Mouse (Mus musculus) limb, embryonic 12.5 days (tissue): ENCODE measurements around the gene Spats2l. TPM values are rescaled to one million over a fixed set of nuclear protein-coding genes. Genes with fewer than 3 reads are reported as not detected.

Experiments used
- ATAC-seq: fragments of 200-750 bp; cut with Nextera tagmentation; 2 replicates; pipeline ENCODE4 v1.8.0; 2017; ENCODE audit warnings: low read depth, moderate TSS enrichment; ENCODE audit not compliant: insufficient number of reproducible peaks, insufficient read depth, low FRiP score, low TSS enrichment
- H3K27ac ChIP-seq: fragments of 300-500 bp; sonication (generic); 2 replicates; pipeline ENCODE4 v1.5.1; 2016; ENCODE audit warnings: mild to moderate bottlenecking, moderate library complexity
- H3K27me3 ChIP-seq: fragments of 300-500 bp; sonication (generic); 2 replicates; pipeline ENCODE4 v1.6.1; 2016; ENCODE audit warnings: mild to moderate bottlenecking, moderate library complexity
- H3K36me3 ChIP-seq: fragments of 300-500 bp; sonication (generic); 2 replicates; pipeline ENCODE4 v1.6.1; 2016; ENCODE audit warnings: mild to moderate bottlenecking, moderate library complexity
- H3K4me1 ChIP-seq: fragments of 300-500 bp; sonication (generic); replicated peaks from 2 replicates; pipeline ENCODE4 v1.6.1; 2016
- H3K4me2 ChIP-seq: fragments of 300-500 bp; sonication (generic); 2 replicates; pipeline ENCODE4 v1.6.1; 2016; ENCODE audit warnings: mild to moderate bottlenecking, moderate library complexity
- H3K4me3 ChIP-seq: fragments of 300-500 bp; sonication (generic); replicated peaks from 2 replicates; pipeline ENCODE4 v1.5.1; 2016; ENCODE audit warnings: mild to moderate bottlenecking
- H3K9ac ChIP-seq: fragments of 300-500 bp; sonication (generic); replicated peaks from 2 replicates; pipeline ENCODE4 v1.6.1; 2016; ENCODE audit warnings: mild to moderate bottlenecking, moderate library complexity
- H3K9me3 ChIP-seq: fragments of 300-500 bp; sonication (generic); 2 replicates; pipeline ENCODE4 v1.6.1; 2016; ENCODE audit warnings: mild to moderate bottlenecking, moderate library complexity
- WGBS: fragments of 180-500 bp; shearing (Covaris S2); methylation state at CpG from one replicate; pipeline ENCODE4 v1.1.7; 2016; 5-methylcytosine and 5-hydroxymethylcytosine counted together
- polyA plus RNA-seq: library from polyadenylated mRNA; unstranded; fragments of >200 nt; fragmentation: Nextera tagmentation; extraction: Ambion mirVana; gene quantifications from 2 replicates; pipeline ENCODE4 v1.2.1, GENCODE M21; 2016

Spats2l gene
- polyA plus RNA-seq, 1 experiment from 2014 or later = 85.1 TPM

DNA sequence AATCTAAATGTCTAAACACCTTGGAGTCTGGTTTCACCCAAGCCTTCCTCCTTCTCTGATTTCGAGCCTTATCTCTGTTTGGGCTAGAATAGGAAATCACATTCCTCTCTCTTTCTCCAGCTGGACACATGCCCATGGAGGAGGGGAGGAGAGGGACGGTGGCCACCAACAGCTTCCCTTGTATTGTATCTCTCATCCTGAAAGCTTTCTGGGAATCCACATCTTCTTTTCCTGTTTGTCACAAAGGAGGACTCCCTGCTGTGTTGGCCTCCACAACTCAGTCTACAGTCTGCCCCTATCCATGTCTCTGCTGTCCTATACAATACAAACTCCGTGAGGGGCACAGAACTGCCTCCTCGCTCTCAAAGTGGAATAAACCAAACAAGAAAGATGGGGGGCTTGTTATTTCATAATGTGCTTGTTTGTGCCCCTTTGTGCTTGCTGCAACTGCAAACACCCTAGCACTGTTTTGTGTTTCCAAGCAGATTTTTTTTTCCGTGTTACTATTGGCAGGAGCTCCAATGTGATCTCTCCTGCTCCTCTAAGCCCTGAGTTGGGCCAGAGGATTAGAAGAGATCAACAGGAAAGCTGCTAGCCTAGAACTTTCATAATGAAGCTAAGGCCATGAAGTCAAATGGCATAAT is 116.4 kb downstream of the Spats2l start:
- Histone ChIP-seq H3K36me3 (peaks cover 20% of the 10 kb centered on the region), H3K4me1 (peaks cover 7% of the 10 kb centered on the region; the same call in 1 of the 2 replicates), H3K27me3 (0 out of 2 replicates have a peak, but pooled peaks cover 3% of the 10 kb centered on the region), H3K27ac (no peak overlapping the region), H3K4me3 (no peak overlapping the region), H3K9me3 (no peaks in the 10 kb centered on the region), H3K4me2 (no peak overlapping the region), H3K9ac (no peak overlapping the region)
- 60% methylated on average over 5 of the region's 5 CpGs for WGBS
- ATAC-seq = no peak

DNA sequence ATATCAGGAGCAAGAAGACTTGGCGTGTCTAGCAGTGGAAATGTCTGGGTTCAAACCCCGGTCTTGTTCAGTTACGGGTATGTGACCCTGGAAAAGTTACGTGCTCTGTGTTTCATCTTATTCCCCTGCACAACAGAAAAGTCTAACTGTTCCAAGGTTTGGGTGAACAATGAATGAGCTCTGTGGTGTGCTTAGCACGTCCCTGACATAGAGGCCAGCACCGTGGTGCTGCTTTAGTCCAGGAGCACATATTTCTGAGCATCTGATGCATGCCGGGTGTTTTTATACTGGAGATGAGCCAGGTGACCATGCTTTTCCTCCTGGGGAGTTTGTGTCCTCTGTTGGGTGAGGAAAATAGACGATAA is 116.9 kb downstream of the Spats2l start:
- Histone ChIP-seq H3K4me1 (peaks cover 7% of the 10 kb centered on the region; the same call in 1 of the 2 replicates), H3K9ac (no peak overlapping the region), H3K27me3 (0 out of 2 replicates have a peak, but pooled peaks cover 3% of the 10 kb centered on the region), H3K36me3 (peaks cover 16% of the 10 kb centered on the region), H3K9me3 (no peaks in the 10 kb centered on the region), H3K27ac (no peak overlapping the region), H3K4me2 (no peak overlapping the region), H3K4me3 (no peak overlapping the region)
- WGBS = 85% methylated on average over 8 of the region's 8 CpGs
- no peak for ATAC-seq

DNA sequence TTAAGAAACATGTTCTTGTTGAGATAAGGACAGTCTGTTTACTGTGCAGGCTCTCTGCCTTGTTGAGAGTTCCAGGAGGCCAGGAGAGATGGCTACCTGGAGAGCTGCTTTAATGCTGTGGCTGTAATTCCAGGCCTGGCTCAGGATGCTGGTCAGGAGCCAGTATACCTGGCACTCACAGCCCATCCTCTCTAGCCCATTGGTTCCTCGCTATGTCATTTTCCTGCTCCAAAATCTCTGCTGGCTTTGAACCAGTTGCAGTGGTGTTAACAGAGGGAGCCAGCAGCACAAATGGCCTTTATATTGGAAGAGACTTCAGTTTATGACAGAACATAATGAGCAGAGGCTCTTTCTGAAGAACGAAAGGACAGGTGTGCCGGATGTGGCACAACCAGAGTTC is 127.5 kb downstream of the Spats2l start:
- Histone ChIP-seq H3K27me3 (no peaks in the 10 kb centered on the region), H3K36me3 (peaks cover 14% of the 10 kb centered on the region; the same call in 1 of the 2 replicates), H3K4me1 (peaks cover 25% of the 10 kb centered on the region), H3K27ac (no peak overlapping the region), H3K9me3 (no peaks in the 10 kb centered on the region), H3K9ac (no peak overlapping the region), H3K4me3 (no peak overlapping the region), H3K4me2 (no peak overlapping the region)
- ATAC-seq = no peak
- WGBS = 63% methylated on average over 3 of the region's 3 CpGs

DNA sequence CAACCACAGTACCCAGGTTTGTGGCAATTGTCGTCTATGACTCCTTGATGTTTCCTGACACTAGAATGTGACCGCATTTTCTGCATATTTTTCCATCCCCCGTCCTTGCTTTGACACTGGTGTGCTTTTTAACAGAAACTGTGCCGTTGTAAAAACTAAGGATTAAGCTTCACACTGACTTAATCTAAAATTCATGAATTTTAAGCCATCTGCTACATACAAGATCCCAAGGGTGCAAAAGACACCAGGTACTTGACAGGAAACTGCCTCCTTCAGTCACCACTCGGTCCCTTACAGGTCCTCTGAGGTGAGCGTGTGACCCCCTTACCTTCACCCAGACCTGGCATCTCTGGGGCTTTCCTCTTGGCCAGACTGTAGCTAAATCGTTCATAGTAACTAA is 129.8 kb downstream of the Spats2l start:
- H3K36me3 ChIP-seq = peaks cover 14% of the 10 kb centered on the region; the same call in 1 of the 2 replicates
- WGBS = 73% methylated on average over 7 of the region's 7 CpGs
- H3K4me2 ChIP-seq = no peak overlapping the region

DNA sequence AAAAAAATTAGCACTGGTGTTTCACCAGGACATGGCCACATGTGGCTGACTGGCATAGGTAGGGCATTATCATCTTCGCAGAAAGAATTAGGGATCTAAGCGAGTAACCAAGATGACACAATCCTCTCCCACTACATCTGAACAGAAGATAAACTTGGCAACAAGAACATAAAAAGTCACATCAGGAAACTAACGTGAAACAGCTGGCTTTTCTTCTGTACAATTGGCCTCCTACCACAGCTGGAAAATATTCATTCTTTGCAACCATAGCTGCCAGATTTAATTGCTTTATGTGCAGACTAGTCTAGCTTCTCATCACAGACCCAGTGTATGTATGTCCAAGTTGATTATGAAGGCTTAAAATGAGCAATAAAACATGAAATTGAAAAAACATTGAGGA is 131.9 kb downstream of the Spats2l start:
- ATAC-seq = peak; percentile 80; the same call in 1 of the 2 replicates
- Histone ChIP-seq H3K9ac (no peak overlapping the region), H3K27me3 (no peaks in the 10 kb centered on the region), H3K4me3 (no peak overlapping the region), H3K27ac (no peak overlapping the region; the same call in 1 of the 2 replicates), H3K4me1 (peaks cover 32% of the 10 kb centered on the region), H3K36me3 (peaks cover 9% of the 10 kb centered on the region; the same call in 1 of the 2 replicates), H3K9me3 (no peaks in the 10 kb centered on the region), H3K4me2 (no peak overlapping the region)
- WGBS = 43% methylated on average over 3 of the region's 3 CpGs

More for the DNA sequence above, 129.8 kb downstream of the Spats2l start:
- Histone ChIP-seq H3K4me3 (no peak overlapping the region), H3K4me1 (peaks cover 29% of the 10 kb centered on the region), H3K27ac (no peak overlapping the region), H3K27me3 (no peaks in the 10 kb centered on the region), H3K9me3 (no peaks in the 10 kb centered on the region), H3K9ac (no peak overlapping the region)
- ATAC-seq = no peak

DNA sequence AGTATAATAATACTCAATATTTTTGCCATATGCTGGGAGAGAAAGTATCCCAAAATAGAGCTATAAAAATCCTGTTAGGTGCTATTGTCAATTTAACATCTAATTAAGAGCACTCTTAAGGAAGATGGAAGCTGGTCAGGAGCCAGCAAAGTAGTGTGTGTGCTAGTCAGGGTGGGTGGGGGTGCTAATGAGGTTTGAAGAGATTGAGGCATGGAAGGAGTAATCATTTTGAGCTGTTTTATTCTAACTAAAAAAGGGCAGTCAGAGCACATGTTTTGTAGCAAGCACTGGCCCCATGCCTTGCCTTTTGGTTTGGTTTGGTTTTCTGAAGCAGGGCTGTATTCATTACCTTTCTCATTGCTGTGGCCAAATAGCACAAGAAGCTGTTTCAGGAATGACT is 132.3 kb downstream of the Spats2l start:
- peaks cover 9% of the 10 kb centered on the region; the same call in 1 of the 2 replicates for H3K36me3 ChIP-seq
- H3K4me1 ChIP-seq = peaks cover 33% of the 10 kb centered on the region
- no peaks in the 10 kb centered on the region for H3K27me3 ChIP-seq
- no peak for ATAC-seq
- no peak overlapping the region for H3K4me3 ChIP-seq
- no peak overlapping the region for H3K4me2 ChIP-seq
- H3K9ac ChIP-seq = no peak overlapping the region
- no peaks in the 10 kb centered on the region for H3K9me3 ChIP-seq
- peak overlapping the region; percentile 32; the same call in 1 of the 2 replicates for H3K27ac ChIP-seq

DNA sequence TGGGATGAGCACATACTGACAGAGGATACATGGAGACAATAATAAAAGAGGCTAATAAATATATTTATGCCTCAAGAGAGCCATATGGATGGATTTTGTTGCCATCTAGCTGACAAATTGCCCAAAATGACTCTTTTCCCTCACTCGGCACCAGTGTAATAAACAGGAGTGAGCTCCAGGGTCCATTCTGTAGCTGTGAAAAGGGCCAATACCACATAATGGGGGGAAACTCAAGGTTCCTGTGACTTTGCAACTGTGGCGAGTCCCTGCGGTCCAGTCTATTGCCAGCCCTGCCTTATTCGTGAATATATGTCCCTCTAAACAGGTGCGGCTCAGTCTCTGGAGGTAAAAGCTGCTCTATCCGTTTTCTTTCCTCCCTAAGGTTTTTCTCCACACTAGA is 137.6 kb downstream of the Spats2l start:
- Histone ChIP-seq H3K9me3 (no peaks in the 10 kb centered on the region), H3K4me3 (no peak overlapping the region), H3K27me3 (no peaks in the 10 kb centered on the region), H3K27ac (no peak overlapping the region), H3K4me2 (no peak overlapping the region), H3K36me3 (no peaks in the 10 kb centered on the region), H3K9ac (no peak overlapping the region), H3K4me1 (peaks cover 13% of the 10 kb centered on the region)
- 71% methylated on average over 6 of the region's 6 CpGs for WGBS
- no peak for ATAC-seq

DNA sequence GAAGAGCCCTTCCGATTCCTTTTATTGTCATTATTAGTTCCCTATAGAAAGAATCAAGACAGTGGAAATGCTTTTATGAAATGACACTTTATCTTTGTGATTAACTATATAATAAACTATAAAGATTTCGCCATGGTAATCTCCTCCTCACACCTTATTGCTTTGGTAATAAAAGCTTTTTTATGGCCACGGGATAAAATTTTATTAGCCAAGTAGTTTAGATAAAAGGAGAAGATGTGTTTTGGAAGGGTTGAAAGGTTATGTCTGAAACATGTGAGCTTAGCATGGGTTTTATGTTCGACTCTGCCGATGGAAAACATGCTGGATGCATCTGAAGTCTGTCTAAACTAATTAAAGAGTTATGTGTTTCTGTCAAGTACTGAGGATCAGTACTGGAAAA is 143.4 kb downstream of the Spats2l start:
- Histone ChIP-seq H3K4me3 (no peak overlapping the region), H3K9me3 (no peaks in the 10 kb centered on the region), H3K36me3 (peaks cover 9% of the 10 kb centered on the region; the same call in 1 of the 2 replicates), H3K9ac (no peak overlapping the region), H3K4me2 (no peak overlapping the region), H3K27ac (no peak overlapping the region), H3K4me1 (no peaks in the 10 kb centered on the region), H3K27me3 (no peaks in the 10 kb centered on the region)
- 39% methylated on average over 5 of the region's 5 CpGs for WGBS
- no peak for ATAC-seq

DNA sequence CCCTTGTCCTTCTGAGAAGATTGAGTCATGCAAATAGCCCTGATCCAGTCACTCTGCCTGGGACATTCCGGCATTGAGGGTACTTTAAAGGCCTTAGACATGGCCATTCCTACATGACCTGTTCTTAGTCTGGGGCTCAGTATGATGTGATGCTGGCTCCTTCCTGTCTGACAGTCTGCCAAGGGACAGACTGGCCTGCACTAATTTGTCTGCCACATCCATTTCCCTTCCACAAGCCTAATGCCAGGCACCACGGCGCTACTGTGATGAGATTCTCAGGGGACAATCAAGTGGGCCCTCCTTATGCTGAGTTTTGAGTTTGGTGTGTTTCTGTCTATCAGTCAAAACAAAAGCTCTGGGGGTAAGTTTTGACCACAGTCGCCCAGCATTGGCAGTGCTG is 144.6 kb downstream of the Spats2l start:
- ATAC-seq = no peak
- H3K27me3 ChIP-seq = no peaks in the 10 kb centered on the region
- peaks cover 13% of the 10 kb centered on the region; the same call in 1 of the 2 replicates for H3K36me3 ChIP-seq
- H3K9ac ChIP-seq = no peak overlapping the region
- no peaks in the 10 kb centered on the region for H3K9me3 ChIP-seq
- H3K27ac ChIP-seq = no peak overlapping the region
- H3K4me2 ChIP-seq = no peak overlapping the region
- H3K4me3 ChIP-seq = no peak overlapping the region
- WGBS = 87% methylated on average over 4 of the region's 4 CpGs
- H3K4me1 ChIP-seq = no peaks in the 10 kb centered on the region

DNA sequence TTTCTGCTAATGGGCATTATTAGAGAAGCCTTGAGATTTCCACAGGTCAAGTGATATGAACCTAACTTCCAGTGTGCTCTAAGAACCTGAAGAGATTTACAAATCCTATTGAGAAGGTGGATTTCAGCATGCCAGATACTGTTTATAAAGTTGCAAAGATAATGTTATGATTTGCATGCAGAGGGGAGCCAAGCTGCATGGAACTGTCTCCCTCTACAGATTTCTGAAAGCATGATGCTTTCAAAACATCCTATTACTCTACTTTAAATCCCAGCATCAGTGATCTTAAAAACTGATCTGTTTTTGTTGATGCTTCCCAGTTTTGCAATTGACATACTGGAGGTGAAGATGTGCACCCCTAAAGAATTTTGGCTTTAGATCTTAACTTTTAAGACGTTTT is 160.3 kb downstream of the Spats2l start:
- ATAC-seq = no peak
- no peaks in the 10 kb centered on the region for H3K9me3 ChIP-seq
- H3K4me2 ChIP-seq = no peak overlapping the region
- H3K27me3 ChIP-seq = no peaks in the 10 kb centered on the region
- H3K9ac ChIP-seq = no peak overlapping the region
- 55% methylated on average over 1 of the region's 1 CpGs for WGBS
- H3K27ac ChIP-seq = no peak overlapping the region
- peaks cover 9% of the 10 kb centered on the region; the same call in 1 of the 2 replicates for H3K36me3 ChIP-seq
- no peaks in the 10 kb centered on the region for H3K4me1 ChIP-seq
- H3K4me3 ChIP-seq = no peak overlapping the region

DNA sequence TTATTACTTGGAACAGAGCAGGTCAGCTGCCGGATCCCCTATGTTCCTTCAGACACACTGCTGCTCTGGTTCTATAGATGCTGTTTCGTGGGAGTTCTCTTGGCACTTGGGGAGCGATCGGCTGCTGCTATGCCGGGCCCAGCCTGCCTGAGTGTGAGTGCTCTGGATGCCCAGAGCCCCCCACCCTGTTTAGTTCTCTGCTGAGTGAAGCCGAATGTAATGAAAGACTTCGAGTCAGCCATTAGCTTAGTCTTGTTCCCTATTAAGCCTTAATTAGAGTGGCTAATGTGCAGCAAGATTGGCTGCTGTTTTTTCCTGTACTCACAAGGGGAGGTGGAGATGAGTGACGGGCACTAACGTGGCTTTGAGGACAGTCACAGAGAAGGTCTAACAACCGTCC is 166.7 kb downstream of the Spats2l start:
- WGBS = 24% methylated on average over 10 of the region's 10 CpGs
- H3K9me3 ChIP-seq = no peaks in the 10 kb centered on the region
- no peak for ATAC-seq
- peaks cover 3% of the 10 kb centered on the region; the same call in 1 of the 2 replicates for H3K27me3 ChIP-seq
- peaks cover 19% of the 10 kb centered on the region for H3K4me1 ChIP-seq
- H3K4me2 ChIP-seq = no peak overlapping the region
- 0 out of 2 replicates have a peak overlapping the region, but pooled peaks have one; percentile 18 for H3K9ac ChIP-seq
- H3K4me3 ChIP-seq = no peak overlapping the region
- H3K27ac ChIP-seq = no peak overlapping the region
- H3K36me3 ChIP-seq = peaks cover 44% of the 10 kb centered on the region

DNA sequence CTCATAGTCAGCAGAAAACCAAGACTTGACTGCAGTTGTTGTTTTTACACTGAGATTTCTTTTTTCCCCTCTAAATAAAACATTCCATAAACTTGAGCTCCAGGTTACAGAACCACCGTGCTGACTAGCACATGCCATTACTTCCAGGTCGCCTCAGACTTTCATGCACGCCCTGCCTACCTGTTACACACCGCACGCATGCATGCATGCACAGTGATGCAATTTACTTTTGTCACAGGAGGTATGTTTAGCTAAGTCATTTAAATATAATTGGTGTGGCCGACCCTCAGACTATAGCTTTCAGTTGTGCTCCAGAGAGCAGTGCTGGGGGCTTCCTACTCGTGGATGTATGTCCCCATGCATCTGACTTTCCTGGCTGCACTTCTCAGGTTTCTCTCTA is 167.1 kb downstream of the Spats2l start:
- H3K27me3 ChIP-seq = peaks cover 3% of the 10 kb centered on the region; the same call in 1 of the 2 replicates
- no peak overlapping the region for H3K27ac ChIP-seq
- peaks cover 19% of the 10 kb centered on the region for H3K4me1 ChIP-seq
- no peak overlapping the region for H3K4me2 ChIP-seq
- WGBS = 58% methylated on average over 7 of the region's 7 CpGs
- no peak overlapping the region for H3K9ac ChIP-seq
- H3K36me3 ChIP-seq = peaks cover 44% of the 10 kb centered on the region
- no peaks in the 10 kb centered on the region for H3K9me3 ChIP-seq
- no peak for ATAC-seq
- H3K4me3 ChIP-seq = no peak overlapping the region
